Mouse (Mus musculus) midbrain, embryonic 12.5 days (tissue): ENCODE measurements around the gene Vps33b. TPM values are rescaled to one million over a fixed set of nuclear protein-coding genes. Genes with fewer than 3 reads are reported as not detected.

Experiments used
- polyA plus RNA-seq: library from polyadenylated mRNA; unstranded; fragments of >200 nt; fragmentation: Nextera tagmentation; extraction: Ambion mirVana; gene quantifications from 2 replicates; pipeline ENCODE4 v1.2.1, GENCODE M21; 2016

Vps33b gene
- polyA plus RNA-seq, 1 experiment from 2014 or later: 18.5 TPM

Other genes starting within 250 kb of the Vps33b start
- gene Zfp710, start 244.8 kb upstream of the Vps33b start, polyA plus RNA-seq: 31.1 and 32.8 TPM in 2 replicates
- 331 and 347 TPM in 2 replicates for gene Idh2, start 154.3 kb upstream of the Vps33b start, polyA plus RNA-seq
- gene Sema4b, start 82.8 kb upstream of the Vps33b start, polyA plus RNA-seq: 17.7 and 20.9 TPM in 2 replicates
- 41.3 and 42.3 TPM in 2 replicates for gene Cib1, start 36.8 kb upstream of the Vps33b start, polyA plus RNA-seq
- gene Gdpgp1, start 36.8 kb upstream of the Vps33b start, polyA plus RNA-seq: 4.0 and 4.6 TPM in 2 replicates
- 1.9 and 2.4 TPM in 2 replicates for gene Ttll13, start 23.3 kb upstream of the Vps33b start, polyA plus RNA-seq
- gene Ngrn, start 8.4 kb upstream of the Vps33b start, polyA plus RNA-seq: 56.7 and 57.5 TPM in 2 replicates
- 175 and 180 TPM in 2 replicates for gene Prc1, start 24.8 kb downstream of the Vps33b start, polyA plus RNA-seq
- 14.2 and 16.2 TPM in 2 replicates for gene Rccd1, start 54.8 kb downstream of the Vps33b start, polyA plus RNA-seq
- 51.4 and 54.9 TPM in 2 replicates for gene Unc45a, start 71.4 kb downstream of the Vps33b start, polyA plus RNA-seq
- 24.3 and 24.8 TPM in 2 replicates for gene Hddc3, start 73.5 kb downstream of the Vps33b start, polyA plus RNA-seq
- 23.1 and 26.0 TPM in 2 replicates for gene Man2a2, start 101.7 kb downstream of the Vps33b start, polyA plus RNA-seq
- 7.1 and 11.3 TPM in 2 replicates for gene Fes, start 118.3 kb downstream of the Vps33b start, polyA plus RNA-seq
- 4.0 and 5.6 TPM in 2 replicates for gene Furin, start 135.8 kb downstream of the Vps33b start, polyA plus RNA-seq